Mouse (Mus musculus) CH12.LX (cell line): ENCODE measurements around the gene Scnn1a. TPM values are rescaled to one million over a fixed set of nuclear protein-coding genes. Genes with fewer than 3 reads are reported as not detected.

Experiments
- DNase-seq: peaks from one replicate; pipeline ENCODE4 v3.0.0-alpha.2; 2013; ENCODE audit errors: extremely low read depth
- H3K27ac ChIP-seq: 2 replicates; pipeline ENCODE4 v1.5.1; 2012; ENCODE audit warnings: low read depth, mild to moderate bottlenecking, control low read depth, moderate library complexity; ENCODE audit not compliant: insufficient read depth
- H3K27me3 ChIP-seq: replicated peaks from 2 replicates; pipeline ENCODE3; 2012; ENCODE audit warnings: inconsistent platforms
- H3K36me3 ChIP-seq, 2 experiments: replicated peaks in 1 of 2; 2 replicates each; pipeline versions ENCODE3 to v1.6.1; 2012; ENCODE audit warnings: inconsistent platforms in 1 of 2, low read length in 1 of 2, mild to moderate bottlenecking in 1 of 2, mixed read lengths in 1 of 2, moderate library complexity in 1 of 2; ENCODE audit not compliant: control insufficient read depth in 1 of 2, insufficient read depth in 1 of 2
- H3K4me1 ChIP-seq, 2 experiments: 2 replicates each; pipeline ENCODE4 v1.6.1; 2012; ENCODE audit warnings: inconsistent platforms in 1 of 2, moderate library complexity in 1 of 2; ENCODE audit not compliant: insufficient read depth in 2 of 2, control insufficient read depth in 1 of 2
- H3K4me2 ChIP-seq: 2 replicates; pipeline ENCODE4 v1.6.1; 2012; ENCODE audit warnings: low read depth, mild to moderate bottlenecking, control low read depth; ENCODE audit not compliant: poor library complexity, insufficient read depth, severe bottlenecking
- H3K4me3 ChIP-seq, 3 experiments: fragments of 150-350 bp in 1 of 3; sonication (generic) in 1 of 3; replicated peaks in 1 of 3; 2 replicates each; pipeline versions ENCODE3 to v1.5.1; 2011 to 2012; ENCODE audit warnings: low read depth in 2 of 3, low read length in 2 of 3, mild to moderate bottlenecking in 2 of 3, moderate library complexity in 2 of 3, control low read depth in 1 of 3, improper control_type of control experiment in 1 of 3, inconsistent platforms in 1 of 3, mixed read lengths in 1 of 3; ENCODE audit not compliant: poor library complexity in 1 of 3
- H3K79me2 ChIP-seq: replicated peaks from 2 replicates; pipeline ENCODE4 v1.6.1; 2012; ENCODE audit warnings: mild to moderate bottlenecking, moderate library complexity; ENCODE audit not compliant: control insufficient read depth, poor library complexity, insufficient read depth, severe bottlenecking; ENCODE audit errors: extremely low read depth
- H3K9ac ChIP-seq: 2 replicates; pipeline ENCODE4 v1.6.1; 2012; ENCODE audit warnings: low read depth, mild to moderate bottlenecking, control low read depth, moderate library complexity; ENCODE audit not compliant: insufficient read depth
- H3K9me3 ChIP-seq: replicated peaks from 2 replicates; pipeline ENCODE3; 2012; ENCODE audit warnings: low read length, inconsistent platforms, mixed read lengths
- BHLHE40 ChIP-seq: IDR thresholded peaks from 2 replicates; pipeline ENCODE4 v1.6.1; 2011; ENCODE audit warnings: mild to moderate bottlenecking, low read depth, low read length, improper control_type of control experiment
- CHD2 ChIP-seq: IDR thresholded peaks from 2 replicates; pipeline ENCODE4 v1.6.1; 2011; ENCODE audit warnings: low read length, improper control_type of control experiment
- E2F4 ChIP-seq: IDR thresholded peaks from 2 replicates; pipeline ENCODE4 v1.6.1; 2011; ENCODE audit warnings: low read depth, low read length, improper control_type of control experiment; ENCODE audit not compliant: insufficient replicate concordance
- EP300 ChIP-seq: IDR thresholded peaks from 2 replicates; pipeline ENCODE4 v1.6.1; 2011; ENCODE audit warnings: low read length, improper control_type of control experiment
- ETS1 ChIP-seq: conservative IDR thresholded peaks from 2 replicates; pipeline ENCODE4 v1.6.1; 2012; ENCODE audit warnings: low read depth, mild to moderate bottlenecking, inconsistent platforms, low read length, improper control_type of control experiment, moderate library complexity
- HCFC1 ChIP-seq: IDR thresholded peaks from 2 replicates; pipeline ENCODE4 v1.6.1; 2012; ENCODE audit warnings: low read depth, mild to moderate bottlenecking, inconsistent platforms, low read length, improper control_type of control experiment
- JUN ChIP-seq: IDR thresholded peaks from 2 replicates; pipeline ENCODE4 v1.6.1; 2011; ENCODE audit warnings: low read depth, mild to moderate bottlenecking, low read length, improper control_type of control experiment, moderate library complexity; ENCODE audit not compliant: insufficient read depth
- KAT2A ChIP-seq: IDR thresholded peaks from 2 replicates; pipeline ENCODE4 v1.6.1; 2012; ENCODE audit warnings: low read length, improper control_type of control experiment, inconsistent platforms; ENCODE audit not compliant: insufficient replicate concordance
- MAFK ChIP-seq: IDR thresholded peaks from 2 replicates; pipeline ENCODE4 v1.6.1; 2011; ENCODE audit warnings: low read length, improper control_type of control experiment; ENCODE audit not compliant: insufficient replicate concordance
- NRF1 ChIP-seq: IDR thresholded peaks from 2 replicates; pipeline ENCODE4 v1.6.1; 2014; ENCODE audit warnings: low read depth, mild to moderate bottlenecking, inconsistent platforms, low read length, improper control_type of control experiment, moderate library complexity
- PAX5 ChIP-seq: IDR thresholded peaks from 2 replicates; pipeline ENCODE4 v1.6.1; 2012; ENCODE audit warnings: low read length, inconsistent platforms, mixed read lengths
- RCOR1 ChIP-seq: conservative IDR thresholded peaks from 2 replicates; pipeline ENCODE4 v1.6.1; 2012; ENCODE audit warnings: low read depth, mild to moderate bottlenecking, inconsistent platforms, low read length, improper control_type of control experiment
- SIN3A ChIP-seq: IDR thresholded peaks from 2 replicates; pipeline ENCODE4 v1.6.1; 2012; ENCODE audit warnings: low read length, improper control_type of control experiment, inconsistent platforms
- SMC3 ChIP-seq: IDR thresholded peaks from 2 replicates; pipeline ENCODE4 v1.6.1; 2011; ENCODE audit warnings: low read depth, low read length, improper control_type of control experiment
- USF1 ChIP-seq: IDR thresholded peaks from 2 replicates; pipeline ENCODE4 v1.6.1; 2014; ENCODE audit warnings: low read depth, mild to moderate bottlenecking, inconsistent platforms, low read length, improper control_type of control experiment
- USF2 ChIP-seq: conservative IDR thresholded peaks from 2 replicates; pipeline ENCODE4 v1.6.1; 2011; ENCODE audit warnings: low read depth, low read length, improper control_type of control experiment
- ZC3H11A ChIP-seq: IDR thresholded peaks from 2 replicates; pipeline ENCODE4 v1.6.1; 2012; ENCODE audit warnings: low read depth, mild to moderate bottlenecking, inconsistent platforms, low read length, improper control_type of control experiment
- ZKSCAN1 ChIP-seq: IDR thresholded peaks from 2 replicates; pipeline ENCODE4 v1.6.1; 2012; ENCODE audit warnings: low read depth, inconsistent platforms, low read length, improper control_type of control experiment, borderline replicate concordance
- ZMIZ1 ChIP-seq: IDR thresholded peaks from 2 replicates; pipeline ENCODE4 v1.6.1; 2012; ENCODE audit warnings: low read depth, mild to moderate bottlenecking, inconsistent platforms, low read length, improper control_type of control experiment
- dilution Hi-C: fragments of 300-500 bp; cut with MboI; formaldehyde crosslinking; loops from 2 replicates; pipeline ENCODE4 v1.14.3; 2020; ENCODE audit warnings: low sequenced_read_pairs; ENCODE audit not compliant: extremely low pct_unique_long_range_greater_than_20kb, extremely low pct_ligation_motif_present
- in situ Hi-C: fragments of 300-500 bp; cut with MboI; formaldehyde crosslinking; loops from 3 replicates; pipeline ENCODE4 v1.14.3; 2019; ENCODE audit warnings: low sequenced_read_pairs, low pct_ligation_motif_present, low pct_unique_long_range_greater_than_20kb, mixed read lengths
- polyA plus RNA-seq: library from polyadenylated mRNA; unstranded; fragments of >175 nt; gene quantifications from 2 replicates; pipeline ENCODE4 v1.2.1, GENCODE M21; 2012; ENCODE audit warnings: low read depth; ENCODE audit not compliant: insufficient read length
- total RNA-seq, 2 experiments: library from RNA; depleted of rRNA; stranded (reverse); fragments of 300-350 nt in 1 of 2; fragments of >200 nt in 1 of 2; gene quantifications; 2 replicates each; pipeline ENCODE4 v1.2.3; 2012 to 2014

The Scnn1a gene
- total and polyA plus RNA-seq, 3 experiments: not detected

DNA sequence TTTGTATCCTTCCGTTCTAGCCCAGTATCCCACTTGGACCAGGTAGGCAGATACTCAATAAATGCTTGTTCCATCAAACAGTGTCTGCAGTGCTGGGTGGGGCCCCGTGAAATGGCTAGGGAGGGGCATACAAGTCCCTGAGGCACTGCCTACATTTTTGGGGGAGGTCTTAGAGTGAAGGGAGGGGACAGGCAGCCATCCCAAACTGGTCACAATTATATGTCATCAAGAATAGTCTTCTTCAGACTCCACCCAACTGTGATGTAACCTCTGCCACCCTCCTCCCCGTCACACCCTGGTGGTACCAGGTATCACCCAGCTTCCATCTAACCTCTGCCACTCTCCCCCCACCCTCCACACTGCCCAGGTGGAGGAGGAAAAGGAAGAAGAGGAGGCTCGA lies 24.4 kb downstream of the Scnn1a start:
- H3K27me3 ChIP-seq: peaks cover 94% of the 10 kb centered on the region
- no peak overlapping the region for H3K27ac ChIP-seq
- no peaks in the 10 kb centered on the region for H3K9me3 ChIP-seq
- no peak for DNase-seq
- dilution Hi-C loops (no loop called here), in situ Hi-C loops (no loop called here)
- no peak overlapping the region for H3K9ac ChIP-seq
- H3K36me3 ChIP-seq: no peaks in the 10 kb centered on the region
- H3K79me2 ChIP-seq: no peaks in the 10 kb centered on the region
- no peaks in the 10 kb centered on the region for H3K4me1 ChIP-seq
- H3K4me3 ChIP-seq: no peak overlapping the region
- no peak for TF ChIP-seq EP300
- TF ChIP-seq KAT2A: no peak
- no peak for TF ChIP-seq E2F4
- TF ChIP-seq CHD2: no peak
- TF ChIP-seq JUN: no peak
- TF ChIP-seq RCOR1: no peak
- no peak for TF ChIP-seq ZKSCAN1
- TF ChIP-seq ZMIZ1: no peak
- no peak for TF ChIP-seq PAX5
- TF ChIP-seq NRF1: no peak
- TF ChIP-seq BHLHE40: no peak
- no peak for TF ChIP-seq ZC3H11A
- no peak for TF ChIP-seq USF2
- no peak for TF ChIP-seq SMC3
- no peak for TF ChIP-seq HCFC1
- TF ChIP-seq ETS1: no peak
- TF ChIP-seq USF1: no peak
- TF ChIP-seq MAFK: no peak
- TF ChIP-seq SIN3A: no peak
- H3K4me2 ChIP-seq: no peak overlapping the region

DNA sequence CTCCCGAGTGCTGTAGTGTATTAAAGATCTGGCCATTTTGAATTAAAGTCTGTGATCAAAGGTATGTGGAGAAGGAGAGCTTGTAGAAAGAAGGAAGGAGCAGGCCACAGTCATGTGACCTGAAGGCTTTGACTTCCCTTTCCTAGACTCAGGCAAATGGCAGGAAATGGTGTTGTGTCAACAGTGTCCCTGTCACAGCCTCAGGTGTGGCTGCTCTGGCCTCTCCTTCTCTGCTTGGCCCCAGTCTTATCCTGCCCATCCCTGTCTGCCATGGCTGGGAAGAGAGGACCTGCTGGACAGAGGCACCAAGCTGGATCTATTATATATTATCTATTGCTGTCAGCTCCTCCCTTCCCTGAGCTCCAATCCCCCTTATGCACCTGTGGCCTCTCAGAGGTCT lies 25.2 kb downstream of the Scnn1a start:
- Histone ChIP-seq H3K27ac (no peak overlapping the region), H3K4me2 (no peak overlapping the region), H3K79me2 (no peaks in the 10 kb centered on the region), H3K4me1 (no peaks in the 10 kb centered on the region), H3K36me3 (no peaks in the 10 kb centered on the region), H3K4me3 (no peak overlapping the region), H3K27me3 (peaks cover 94% of the 10 kb centered on the region), H3K9me3 (no peaks in the 10 kb centered on the region), H3K9ac (no peak overlapping the region)
- dilution Hi-C loops (no loop called here), in situ Hi-C loops (no loop called here)
- no peak for DNase-seq
- TF ChIP-seq PAX5: no peak
